Mouse (Mus musculus) frontal cortex, adult (tissue): ENCODE measurements at regions not wholly inside any gene's neighbourhood (a gene's known extent, or its start where the extent isn't known, plus 50 kb on each side); places are given as distances from the start of the nearest gene placed in this dataset.
"Not testable (repeated sequence)": the region's sequence is repeated elsewhere in the genome, so short reads cannot be mapped to it uniquely, and the experiment has no call there.

Source experiments
- ATAC-seq: cut with Nextera tagmentation; 2 replicates; pipeline ENCODE4 v1.9.2; 2017; ENCODE audit warnings: mild to moderate bottlenecking, moderate library complexity, mixed read lengths; ENCODE audit not compliant: low TSS enrichment

DNA sequence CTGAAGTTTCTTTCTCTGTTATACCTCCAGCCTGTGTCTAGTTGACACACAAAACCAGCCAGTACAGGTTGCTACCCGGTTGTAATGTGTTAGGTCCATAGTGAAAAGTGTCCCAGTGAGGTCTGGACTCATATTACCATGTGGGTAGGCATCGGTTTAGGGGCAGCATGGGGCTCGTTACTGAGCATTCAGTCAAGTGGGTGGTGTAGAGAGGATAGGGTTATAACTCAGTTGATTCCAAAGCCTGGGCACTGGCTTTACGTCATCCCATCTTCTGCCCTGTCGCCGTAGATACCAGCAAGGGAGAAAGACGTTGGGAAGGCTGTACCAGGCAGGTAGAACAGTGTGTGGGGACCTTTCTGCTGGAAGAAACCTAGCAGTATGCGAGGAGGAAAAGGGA, 129.2 kb upstream of the Slc38a2 start:
- ATAC-seq: no peak

DNA sequence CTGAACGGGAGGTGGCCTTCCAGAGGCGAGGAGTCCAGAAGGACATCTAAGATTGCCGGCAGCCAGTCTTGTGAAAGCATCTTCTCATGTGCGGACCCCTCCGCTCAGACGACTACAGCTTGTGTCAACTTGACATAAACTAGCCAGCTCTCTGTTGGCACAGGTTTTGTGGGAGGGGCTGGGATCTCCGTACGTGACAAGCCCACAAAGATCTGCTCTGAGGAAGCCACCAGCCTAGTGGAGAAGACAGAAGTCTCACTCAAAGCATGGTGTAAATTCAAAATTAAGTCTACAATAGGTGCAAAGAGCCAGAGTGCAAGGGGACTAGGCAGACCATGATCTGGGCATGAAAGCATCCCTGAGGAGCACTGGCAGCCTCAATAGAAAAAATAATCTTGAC, 128.4 kb upstream of the Slc38a2 start:
- ATAC-seq: no peak

DNA sequence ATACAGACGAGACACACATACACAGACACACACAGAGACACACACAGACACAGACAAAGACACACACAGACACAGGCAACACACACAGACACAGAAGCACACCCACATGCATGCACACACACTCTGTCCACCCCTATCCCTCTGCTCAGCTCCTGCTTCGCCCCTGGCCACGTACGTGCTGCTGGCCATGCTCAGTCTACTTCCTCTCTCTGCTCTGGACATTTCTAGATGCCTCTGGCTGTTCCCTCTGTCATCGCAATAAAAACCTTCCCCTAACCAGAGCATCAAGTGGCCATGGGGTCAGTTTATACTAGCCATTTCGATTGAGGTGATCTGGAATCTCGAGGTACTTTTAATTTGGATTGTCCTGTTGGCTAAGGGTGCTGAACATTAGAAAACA, 118.9 kb upstream of the Slc38a2 start:
- no peak for ATAC-seq

DNA sequence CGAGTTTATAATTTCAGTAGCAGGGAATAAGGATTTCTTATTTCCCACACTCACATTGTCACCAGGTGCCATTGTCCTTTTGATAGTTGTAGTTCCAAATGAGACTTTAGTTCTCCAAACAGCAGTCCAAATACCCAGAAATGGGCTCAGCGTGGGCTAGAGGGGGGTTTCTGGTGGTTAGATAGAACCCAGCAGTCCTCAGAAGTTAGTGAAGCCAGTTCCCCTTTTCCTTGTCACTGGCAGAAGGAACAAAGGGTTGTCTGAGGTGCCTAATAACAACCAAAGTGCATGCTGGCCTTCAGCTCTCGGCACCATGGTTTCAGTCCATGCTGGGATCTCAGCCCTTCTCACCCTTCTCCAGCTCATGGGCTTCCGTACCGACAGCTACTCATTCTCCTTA, 118.1 kb upstream of the Slc38a2 start:
- no peak for ATAC-seq

DNA sequence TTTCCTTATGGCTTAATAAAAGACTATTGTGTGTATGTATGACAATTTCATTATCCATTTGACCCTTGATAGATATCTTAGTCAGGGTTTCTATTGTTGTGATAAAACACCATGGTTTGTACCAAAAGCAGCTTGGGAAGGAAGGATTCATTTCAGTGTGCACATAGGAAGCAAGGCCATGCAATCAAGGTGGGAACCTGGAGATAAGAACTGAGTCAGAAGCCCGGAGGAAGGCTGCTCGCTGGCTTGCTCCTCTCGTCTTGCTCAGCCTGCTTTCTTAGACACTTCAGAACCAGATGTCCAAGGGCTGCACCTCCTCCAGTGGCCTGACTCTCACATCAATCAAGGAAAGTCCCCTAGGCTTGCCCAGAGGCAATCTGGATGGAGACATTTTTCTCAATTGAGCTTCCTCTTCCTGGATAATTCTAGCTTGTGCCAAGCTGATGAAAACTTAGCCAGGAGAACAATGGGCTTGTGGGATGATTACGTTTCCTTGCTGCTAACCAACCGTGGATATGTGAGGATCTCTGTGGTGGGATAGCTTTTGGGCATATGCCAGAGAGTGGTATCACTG, 117.6 kb upstream of the Slc38a2 start:
- ATAC-seq: no peak

DNA sequence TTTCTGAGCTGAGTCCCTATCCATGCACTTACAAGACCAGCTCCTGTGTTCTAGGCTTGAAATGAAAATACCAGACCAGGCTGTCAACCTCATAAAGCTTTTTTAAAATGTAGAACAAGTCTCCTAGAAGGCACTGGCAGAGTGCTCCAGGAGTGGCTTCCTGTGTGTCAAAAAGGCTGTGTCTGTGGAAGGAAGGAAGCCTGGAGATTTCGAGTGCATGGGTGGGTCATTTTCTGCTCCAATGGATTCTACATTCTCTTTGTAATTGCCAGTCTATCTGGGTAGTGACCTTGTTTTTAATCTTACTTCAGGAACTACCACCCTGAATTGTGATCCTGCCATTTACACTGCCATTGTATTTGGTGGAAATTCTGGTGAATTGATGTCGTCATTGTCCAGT, 113.9 kb upstream of the Slc38a2 start:
- ATAC-seq: no peak

DNA sequence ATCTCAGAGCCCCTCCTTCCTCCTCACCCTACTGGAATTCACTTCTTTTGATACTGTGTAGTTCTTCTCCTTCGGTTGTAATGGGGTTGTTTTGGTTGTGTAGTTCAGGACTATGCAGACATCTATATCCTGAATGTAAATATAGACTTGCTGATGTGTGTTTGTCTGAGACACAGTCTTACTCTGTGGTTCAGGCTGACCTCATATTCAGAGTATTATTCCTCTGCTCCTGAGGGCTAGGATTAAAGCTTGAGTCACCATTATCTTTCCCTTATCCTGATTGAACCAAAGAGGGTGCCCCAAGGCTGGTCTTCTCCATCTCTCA, 103.2 kb upstream of the Slc38a2 start:
- ATAC-seq: no peak

DNA sequence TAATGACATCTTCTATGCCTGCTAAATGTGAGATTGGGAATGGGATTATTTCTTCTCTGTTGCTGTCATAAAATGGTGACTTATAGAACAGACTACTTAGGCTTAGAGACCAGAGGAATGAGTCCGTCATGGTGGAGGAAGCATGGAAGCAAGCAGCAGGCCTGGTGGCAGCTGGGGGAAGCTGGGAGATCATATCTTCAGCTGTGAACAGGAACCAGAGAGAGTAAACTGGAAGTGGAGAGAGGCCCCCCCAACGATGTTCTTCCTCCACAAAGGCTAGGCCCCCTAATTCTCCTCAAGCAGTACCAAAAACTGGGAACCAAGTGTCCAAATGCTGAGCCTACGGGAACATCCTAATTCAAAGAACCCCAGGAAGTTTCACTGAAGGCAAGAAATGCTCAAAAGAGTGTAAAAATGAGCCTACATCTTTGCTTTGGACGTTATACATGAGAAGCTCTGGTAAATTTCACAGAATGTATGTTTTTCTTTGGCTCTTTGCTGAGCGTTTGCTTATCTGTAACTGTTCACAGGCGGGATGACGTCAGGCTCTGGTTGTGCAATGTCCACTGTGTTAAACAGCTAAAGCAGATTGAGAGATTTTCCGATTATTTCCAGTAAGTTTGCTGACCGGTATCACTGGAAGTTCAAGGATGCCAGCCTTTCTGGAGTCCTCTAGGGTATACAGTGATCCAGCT, 102.7 kb upstream of the Slc38a2 start:
- no peak for ATAC-seq

DNA sequence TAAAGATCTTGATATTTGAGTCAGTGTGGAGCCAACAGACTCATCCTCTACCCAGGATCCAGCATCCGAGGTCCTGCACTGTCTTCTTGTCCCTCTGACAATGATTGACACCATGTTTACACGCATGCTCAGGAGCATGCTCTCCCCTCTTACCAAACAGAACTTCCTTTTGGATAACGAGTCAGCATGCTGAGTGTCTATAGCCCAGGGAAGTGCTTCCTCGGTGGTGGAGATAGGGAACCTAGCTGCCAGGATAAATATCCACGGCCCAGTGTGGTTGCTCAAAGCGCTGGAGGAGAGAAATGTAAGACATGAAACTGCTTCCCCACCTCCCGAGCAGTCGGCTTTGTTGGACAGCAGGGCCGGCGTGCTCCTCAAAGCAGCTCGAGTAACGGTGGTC, 99.7 kb upstream of the Slc38a2 start:
- no peak for ATAC-seq

DNA sequence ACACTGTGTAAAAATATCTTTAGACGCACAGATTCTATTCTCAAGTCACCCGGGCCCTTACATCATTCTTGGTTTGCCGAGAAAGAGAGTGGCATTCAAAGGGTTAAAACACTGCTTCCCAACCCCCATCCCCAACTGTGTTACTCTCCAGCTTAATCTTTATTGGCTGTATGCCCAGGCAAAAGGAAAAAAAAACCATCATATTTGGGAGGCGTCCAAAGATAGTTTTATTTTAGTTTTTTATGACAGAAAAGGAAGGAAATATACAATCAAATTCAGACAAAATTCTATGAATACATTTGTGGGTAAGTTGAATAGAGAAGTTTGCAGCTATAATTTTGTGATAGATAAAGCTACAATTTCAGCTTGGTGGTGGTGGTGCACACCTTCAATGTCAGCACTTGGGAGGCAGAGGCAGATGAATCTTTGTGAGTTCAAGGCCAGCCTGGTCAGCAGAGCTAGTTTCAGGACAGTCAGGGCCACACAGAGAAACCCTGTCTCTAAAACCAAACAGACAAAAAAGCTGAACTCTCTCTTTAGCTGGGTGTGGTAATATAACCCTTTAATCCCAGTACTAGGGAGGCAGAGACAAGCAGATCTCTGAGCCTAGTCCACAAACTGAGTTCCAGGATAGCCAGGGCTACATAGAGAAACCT, 98.2 kb upstream of the Slc38a2 start:
- ATAC-seq: no peak

DNA sequence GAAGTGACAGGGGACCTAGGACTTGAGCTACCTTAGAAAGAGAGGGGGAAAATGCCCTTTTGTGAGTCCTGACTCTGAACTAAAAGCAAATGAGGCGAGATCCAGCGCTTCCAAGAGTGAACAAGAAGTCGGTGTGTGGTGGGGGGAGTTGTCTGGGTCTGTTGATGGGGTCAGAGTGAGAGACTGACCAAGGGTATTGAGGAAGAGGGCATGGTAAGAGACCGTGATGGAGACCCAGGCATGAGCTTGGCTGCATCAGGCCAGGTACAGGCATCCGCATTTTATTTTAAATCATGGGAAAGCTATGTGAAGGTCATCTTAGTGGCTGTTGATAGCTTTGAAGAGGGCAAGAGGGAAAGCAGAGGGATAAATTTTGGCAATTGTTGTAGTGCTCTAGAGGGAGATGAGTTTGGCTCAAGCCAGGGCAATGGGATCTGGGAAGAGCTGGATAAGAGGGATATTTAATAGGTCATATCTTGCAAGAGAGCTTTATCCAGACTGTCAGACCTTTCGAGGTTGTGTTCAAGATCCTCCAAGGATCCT, 94.7 kb upstream of the Slc38a2 start:
- ATAC-seq: no peak

DNA sequence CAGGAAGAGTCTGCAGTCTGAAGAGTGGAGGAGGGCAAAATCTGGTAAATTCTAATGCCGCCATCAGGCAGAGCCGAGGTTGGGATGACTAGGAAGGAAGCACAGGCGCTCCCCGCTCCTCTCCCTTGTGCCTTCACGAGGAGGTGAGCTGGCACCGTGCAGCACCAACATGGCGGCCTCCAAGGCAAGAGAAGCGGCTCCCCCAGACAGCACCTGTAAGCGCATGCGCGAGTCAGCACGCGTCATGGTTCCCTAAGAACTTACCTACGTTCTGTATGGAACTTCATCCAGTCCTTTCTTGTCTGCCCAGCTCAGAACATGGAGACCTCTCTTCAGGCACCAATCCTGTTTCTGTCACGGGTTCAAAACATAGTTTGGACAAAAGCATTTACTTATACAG, 93.7 kb upstream of the Slc38a2 start:
- no peak for ATAC-seq

DNA sequence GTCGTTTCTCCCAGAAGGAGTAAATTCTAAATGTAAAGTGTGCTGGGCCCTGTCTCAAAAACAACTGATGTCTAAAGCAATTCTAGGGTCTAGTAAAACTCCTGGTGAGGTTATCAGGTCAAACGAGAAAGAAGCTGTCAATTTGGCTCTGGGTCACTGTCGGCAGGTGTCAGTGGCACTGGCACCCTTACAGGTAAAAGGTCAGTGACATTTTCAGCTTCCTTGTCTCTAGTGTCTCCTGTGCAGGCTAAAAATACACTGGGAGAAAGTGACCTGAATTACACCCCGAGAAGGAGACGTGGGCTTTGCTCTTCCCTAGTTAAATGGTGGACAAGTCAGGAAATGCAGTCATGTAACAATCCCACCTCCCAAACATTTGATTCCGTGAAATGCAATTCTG, 91.8 kb upstream of the Slc38a2 start:
- no peak for ATAC-seq

DNA sequence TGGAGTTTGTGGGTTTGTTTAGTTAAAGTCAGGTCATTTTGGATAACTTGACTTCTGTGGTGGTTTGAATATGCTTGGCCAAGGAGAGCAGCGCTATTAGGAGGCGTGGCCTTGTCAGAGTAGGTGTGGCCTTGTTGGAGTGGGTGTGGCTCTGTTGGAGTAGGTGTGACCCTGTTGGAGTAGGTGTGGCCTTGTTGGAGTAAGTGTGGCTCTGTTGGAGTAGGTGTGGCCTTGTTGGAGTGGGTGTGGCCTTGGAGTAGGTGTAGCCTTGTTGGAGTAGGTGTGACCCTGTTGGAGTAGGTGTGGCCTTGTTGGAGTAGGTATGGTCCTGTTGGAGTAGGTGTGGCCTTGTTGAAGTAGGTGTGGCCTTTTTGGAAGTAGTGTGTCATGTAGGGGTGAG, 88.4 kb upstream of the Slc38a2 start:
- ATAC-seq: not testable (repeated sequence)

DNA sequence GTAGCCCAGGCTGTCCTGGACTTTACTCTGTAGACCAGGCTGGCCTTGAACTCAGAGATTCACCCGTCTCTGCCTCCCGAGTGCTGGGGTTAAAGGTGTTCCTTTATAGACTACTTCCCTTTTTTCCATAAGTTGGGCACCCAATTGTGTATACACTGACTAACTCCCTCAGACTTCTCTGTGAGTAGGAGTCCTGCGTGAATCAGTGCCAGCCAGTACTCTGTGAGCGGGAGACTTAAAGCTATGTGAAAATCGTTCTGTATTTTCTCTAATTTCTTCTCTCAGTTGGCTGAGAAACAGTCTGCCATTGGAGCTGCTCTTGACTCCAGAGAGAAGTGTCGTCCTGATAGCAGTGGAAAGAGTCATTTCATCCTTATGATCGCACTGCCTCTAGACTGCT, 85.0 kb upstream of the Slc38a2 start:
- peak; percentile 62; the same call in 1 of the 2 replicates for ATAC-seq

DNA sequence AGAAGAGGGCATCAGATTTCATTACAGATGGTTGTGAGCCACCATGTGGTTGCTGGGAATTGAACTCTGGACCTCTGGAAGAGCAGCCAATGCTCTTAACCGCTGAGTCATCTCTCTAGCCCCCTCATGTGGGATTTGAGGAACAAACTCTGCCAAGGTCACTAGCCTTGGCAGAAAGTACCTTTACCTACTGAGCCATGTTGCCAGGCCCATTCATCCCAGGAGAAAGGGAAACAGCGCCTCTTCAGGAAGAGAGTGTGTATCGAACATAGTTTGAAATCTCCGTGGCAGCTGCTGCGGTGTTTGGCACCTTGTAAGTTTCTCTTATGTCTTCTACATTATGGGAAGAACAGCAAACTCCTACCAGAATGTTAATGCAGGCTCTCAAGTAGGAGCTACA, 82.0 kb upstream of the Slc38a2 start:
- ATAC-seq: no peak

DNA sequence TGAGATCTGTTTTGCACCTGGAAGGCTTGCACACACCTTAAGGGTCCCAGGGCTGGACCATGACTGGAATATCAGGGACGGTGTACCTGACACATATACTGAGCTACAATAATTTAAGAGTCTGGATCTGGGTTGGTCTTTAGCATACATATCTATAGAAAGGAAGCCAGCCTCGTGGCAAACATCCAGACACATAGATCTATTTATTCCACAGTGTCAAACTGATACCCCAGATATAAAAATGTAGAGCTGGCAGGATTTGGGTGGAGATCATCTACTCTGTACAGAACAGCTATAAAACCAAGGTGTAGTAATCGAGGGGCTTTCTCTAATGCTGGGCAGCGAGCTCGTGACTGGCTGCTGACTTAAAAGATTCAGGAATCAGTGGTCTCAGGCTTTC, 81.1 kb upstream of the Slc38a2 start:
- ATAC-seq: no peak

DNA sequence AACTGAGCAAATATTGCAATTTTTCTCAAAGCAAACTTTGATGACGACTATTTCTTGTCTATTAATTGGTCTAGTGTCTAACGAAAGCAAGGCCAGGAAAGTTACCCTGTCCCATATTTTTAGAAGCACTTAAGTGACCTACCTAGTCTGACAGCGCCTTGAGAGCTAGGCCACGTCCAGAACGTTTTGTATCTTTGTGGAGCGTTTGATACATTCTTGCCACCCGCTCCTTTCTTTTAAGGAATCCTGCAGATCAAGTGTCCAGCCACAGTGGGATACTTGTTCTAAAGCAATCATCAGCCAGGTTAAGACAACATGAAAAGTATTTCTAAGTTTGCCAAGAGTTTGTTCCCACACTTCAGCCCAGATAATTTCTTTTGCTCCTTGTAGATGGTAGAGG, 79.8 kb upstream of the Slc38a2 start:
- no peak for ATAC-seq

DNA sequence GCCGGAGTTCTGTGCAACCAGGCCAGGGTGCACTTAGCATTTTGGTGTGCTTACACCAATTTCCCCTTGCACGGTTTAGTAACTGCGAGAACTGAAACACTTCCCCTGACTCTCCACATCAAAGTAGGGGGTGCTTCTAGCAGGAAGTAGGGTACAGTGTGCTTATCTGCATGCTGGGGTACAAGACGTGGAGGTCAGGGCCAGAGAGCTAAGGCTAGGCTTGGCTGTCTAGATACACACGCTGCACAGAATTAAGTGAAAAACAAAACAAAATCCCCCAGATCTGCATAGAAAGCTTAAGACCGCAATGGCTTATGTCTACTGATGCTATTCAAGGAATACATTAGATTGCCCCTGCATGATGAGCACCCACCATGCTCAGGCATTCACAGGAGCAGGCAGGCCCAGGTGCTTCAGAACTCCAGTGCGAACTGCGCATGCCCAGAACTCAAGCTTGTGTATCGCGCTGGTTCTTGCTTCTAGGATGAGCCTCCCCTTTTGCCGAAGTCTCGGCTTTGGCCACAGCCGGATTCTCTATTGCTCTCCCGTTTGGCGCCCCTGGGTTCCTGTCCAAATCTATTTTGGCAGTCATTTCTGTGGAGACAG, 78.9 kb upstream of the Slc38a2 start:
- ATAC-seq: no peak

DNA sequence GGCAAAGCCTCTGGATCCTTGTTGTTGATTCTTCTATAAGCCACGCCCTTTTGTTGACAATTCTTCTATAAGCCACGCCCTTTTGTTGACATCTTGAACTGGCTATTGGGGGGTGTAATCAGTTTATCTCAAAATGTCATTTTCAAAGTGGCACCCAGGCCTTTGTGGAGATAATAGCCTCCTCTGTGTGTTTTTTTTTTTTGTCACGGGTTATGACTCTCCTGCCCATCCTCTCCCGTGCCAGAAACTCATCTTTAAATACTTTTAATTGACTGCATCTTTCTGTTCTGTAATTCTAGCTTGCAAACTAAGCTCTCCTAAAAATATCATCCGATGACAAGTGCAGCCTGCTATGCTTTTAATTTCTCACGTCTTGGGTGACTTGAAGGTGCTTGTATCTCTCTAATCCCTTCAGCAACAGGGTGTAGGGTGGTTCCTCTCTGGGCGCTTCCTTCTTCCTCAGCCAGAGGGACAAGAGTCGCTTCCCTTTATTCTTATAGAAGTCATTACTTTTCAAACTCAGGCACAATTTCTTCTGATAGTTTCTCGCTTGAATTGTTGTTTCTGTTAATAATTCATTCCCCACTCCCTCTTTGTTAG, 77.0 kb upstream of the Slc38a2 start:
- no peak for ATAC-seq

DNA sequence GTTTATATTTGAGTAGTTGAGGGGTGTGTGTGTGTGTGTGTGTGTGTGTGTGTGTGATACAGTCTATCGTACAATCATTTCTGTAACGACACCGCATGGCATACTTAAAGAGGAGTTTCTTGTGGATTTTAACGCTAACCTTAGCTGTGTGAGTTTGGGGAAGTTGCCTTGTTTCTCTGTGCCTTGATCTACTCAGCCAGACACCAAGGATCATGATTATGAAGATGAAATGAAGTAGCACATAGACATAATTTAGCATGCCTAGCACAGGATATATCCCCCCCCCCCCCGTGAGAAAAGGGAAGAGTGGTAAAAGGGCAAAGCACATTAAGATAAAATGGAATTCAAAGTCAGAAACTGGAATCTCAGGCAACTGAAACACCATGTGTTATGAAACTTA, 75.6 kb upstream of the Slc38a2 start:
- no peak for ATAC-seq

DNA sequence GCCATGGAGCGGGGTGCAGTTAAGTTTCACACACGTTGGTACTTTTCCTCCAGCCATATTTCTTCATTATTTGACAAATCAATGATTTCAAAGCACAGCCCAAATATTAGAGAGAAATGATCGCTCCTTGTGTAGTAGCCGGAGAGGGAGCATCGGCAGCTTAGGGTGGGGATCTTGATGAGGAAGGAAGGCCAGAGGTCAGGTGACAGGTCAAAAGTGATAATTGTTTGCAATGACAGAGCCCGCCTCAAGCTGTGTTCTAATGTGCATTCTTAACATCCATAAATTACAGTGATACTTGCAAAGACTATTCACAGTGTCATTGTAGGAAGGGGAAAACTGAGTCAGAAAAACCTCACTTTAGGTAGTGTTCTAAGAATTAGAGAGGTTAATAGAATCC, 75.1 kb upstream of the Slc38a2 start:
- ATAC-seq: no peak

DNA sequence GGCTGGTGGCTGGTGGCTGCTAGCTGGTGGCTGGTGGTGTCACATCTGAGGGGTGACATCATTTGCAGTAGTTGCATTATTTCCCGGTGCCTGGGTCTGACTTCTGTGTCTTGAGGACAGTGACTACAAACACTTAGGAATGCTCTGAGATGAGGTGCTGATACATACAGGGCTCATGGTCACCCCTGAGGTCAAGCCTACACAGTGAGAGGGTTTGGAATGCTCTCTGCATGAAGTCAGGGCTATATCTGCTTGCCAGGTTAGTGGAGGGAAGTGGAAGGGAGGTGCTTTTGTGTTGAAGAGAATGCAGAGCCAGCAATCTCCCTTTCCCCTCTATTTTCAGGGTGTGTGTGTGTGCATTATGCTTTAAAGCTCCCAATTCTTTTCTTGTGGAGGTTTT, 74.1 kb upstream of the Slc38a2 start:
- ATAC-seq: no peak
